Mouse (Mus musculus) adrenal gland, adult 8-10 months (tissue): Measurements from ENCODE around the gene Timeless. TPM values are rescaled to one million over a fixed set of nuclear protein-coding genes. Genes with fewer than 3 reads are reported as not detected.
"Not testable (repeated sequence)": the region's sequence is repeated elsewhere in the genome, so short reads cannot be mapped to it uniquely, and the experiment has no call there.

ENCODE experiments used
- DNase-seq: peaks from one replicate; pipeline ENCODE4 v3.0.0; 2022
- total RNA-seq, 4 experiments: library from RNA; stranded (reverse); gene quantifications; 2 replicates each; pipeline ENCODE4 v1.2.4; 2022

Gene Timeless
- total RNA-seq: 10 to 100 TPM in 2 of 4 experiments, 1 to 10 TPM in 2; 8.0 to 14.4 (median 11.1) TPM

DNA sequence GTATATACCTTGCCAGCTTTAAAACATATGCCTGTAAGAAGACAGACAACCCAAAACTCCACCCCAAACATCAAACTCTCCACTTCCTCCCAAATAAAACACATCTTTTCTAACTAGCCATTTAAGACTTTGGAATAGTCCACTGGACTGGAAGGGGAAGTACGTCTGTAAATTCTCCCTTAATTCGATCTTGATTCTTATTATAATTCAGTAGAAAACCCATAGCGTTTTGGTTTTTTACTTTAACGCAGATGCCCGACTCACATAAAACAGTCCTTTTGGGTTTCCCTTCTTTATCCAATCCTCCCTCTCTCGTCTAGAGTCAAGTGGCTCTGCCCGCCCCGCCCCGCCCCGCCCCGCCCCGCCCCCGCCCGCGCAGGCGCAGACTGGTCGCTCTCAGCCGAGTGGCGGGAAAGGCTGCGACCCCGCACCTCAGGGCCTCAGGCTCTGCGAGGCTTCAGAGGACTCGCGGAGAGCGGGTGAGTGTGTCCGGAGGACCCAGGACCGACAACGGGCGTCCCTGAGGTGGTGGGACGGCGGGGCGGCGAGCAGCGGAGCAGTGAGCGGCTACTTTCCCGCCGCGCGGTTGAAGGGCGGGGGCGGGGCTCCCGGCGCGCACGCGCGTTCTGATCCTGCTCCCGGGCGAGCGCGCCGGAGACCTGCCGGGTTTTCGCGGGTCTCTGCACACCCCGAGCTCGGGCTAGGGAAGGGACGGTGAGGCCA lies at the start of gene Timeless:
Gene Timeless (plus strand): TSS at position 369 of the 723 bp plus-strand sequence.
- peak; percentile 70 for DNase-seq

DNA sequence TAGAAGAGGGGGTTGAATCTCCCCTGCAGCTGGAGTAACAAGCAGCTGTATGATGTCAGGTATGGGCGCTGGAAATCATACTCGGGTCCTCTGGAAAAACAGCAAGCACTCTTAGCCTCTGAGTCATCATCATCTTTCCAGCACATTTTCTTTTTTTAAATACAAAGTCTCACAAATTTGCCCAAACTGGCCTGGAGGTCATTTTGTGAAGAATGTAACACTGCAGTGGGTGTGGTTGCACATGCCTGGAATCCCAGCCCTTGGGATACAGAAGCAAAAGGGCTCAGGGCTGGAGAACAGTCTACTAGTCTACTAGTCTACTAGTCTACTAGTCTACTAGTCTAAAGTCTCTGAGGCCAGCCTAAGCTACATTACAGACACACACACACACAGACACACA lies 47.6 kb upstream of the Timeless start:
- DNase-seq: no peak

DNA sequence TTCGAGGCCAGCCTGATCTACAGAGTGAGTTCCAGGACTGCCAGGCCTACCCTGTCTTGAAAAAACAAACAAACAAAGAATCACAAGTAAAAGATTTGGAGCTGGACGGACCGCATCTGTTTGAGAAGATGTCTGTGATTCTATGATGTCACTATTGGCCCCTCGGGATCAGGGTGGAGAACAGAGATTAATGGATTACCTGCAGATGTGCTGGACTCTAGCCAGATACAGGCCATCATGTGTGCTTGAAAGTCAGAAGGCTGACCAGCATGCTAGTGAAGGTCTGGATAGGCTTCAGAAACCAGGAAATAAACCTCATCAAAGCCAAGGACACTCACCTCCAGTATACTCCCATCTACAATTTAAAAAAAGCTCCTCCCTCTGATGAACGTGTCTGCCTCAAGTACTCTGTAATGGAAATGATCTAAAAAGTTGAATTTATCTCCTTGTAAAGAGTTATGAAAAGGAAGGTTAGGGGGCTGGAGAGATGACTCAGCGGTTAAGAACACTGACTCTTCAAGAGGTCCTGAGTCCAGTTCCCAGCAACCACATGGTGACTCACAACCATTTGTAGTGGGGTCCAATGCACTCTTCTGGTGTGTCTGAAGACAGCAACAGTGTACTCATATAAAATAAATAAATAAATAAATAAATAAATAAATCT lies 46.5 kb upstream of the Timeless start:
- no peak for DNase-seq

DNA sequence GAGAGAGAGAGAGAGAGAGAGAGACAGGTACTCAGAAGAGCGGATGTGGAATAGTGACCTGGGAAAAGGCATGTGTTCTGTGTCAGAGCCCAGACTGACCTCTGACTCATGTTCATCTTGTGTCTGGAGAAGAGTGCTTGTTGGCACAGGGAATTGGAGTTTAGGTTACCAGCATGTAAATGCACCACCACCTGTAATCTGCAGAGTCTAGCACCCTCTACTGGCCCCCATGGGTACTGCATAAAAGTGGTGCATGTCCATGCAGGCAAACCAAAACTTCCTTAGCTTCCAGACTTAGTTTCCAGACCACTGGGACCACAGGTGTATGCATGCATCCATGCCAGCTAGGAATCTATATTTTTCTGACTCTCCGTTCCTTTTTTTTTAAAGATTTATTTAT lies 45.9 kb upstream of the Timeless start:
- peak; percentile 70 for DNase-seq

DNA sequence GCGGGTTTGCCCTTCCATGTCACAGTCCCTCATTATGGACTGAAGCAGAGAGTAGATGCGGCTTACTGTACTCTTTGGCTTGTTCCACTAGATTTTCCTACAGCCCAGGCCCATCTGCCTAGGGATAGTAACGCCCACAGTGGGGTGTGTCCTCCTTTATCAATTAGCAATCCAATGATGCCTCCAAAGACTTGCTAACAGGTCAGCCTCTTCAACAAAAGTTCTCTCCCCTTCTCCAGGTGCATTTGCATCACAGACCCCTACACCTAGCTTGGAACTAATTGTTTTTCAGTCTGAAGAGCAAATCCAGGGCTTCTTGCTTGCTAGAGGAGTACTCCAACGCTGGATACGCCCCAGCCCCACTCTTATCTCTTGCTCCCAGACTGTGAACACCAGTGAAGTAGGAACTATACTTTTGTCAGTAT lies 44.7 kb upstream of the Timeless start:
- DNase-seq: no peak

DNA sequence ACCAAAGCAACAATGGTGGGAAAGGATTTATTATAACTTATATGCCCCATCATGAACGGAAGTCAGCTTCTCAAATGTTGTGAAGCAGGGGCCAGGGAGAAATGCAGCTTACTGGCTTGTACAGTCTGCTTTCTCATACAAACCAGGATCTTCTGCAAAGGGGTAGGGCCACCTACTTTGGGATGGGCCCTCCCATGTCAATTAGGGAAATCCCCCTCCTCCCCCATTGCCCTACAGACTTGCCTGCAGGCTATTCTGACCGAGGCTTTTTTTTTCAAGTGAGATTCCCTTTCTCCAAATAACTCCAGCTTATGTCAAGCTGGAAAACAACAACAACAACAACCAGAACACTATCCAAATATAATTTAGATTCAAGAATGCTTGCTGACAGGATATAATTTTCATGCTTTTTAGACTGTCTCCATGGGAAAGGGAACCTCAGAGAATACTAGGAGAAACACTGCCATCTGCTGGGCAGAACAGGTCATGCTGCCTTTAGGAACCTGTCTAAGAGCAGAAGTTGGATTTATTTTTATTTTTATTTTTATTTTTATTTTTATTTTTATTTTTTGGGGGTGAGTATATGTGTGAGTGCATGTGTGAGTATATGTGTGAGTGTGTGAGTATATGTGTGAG lies 43.5 kb upstream of the Timeless start:
- peak; percentile 55 for DNase-seq

DNA sequence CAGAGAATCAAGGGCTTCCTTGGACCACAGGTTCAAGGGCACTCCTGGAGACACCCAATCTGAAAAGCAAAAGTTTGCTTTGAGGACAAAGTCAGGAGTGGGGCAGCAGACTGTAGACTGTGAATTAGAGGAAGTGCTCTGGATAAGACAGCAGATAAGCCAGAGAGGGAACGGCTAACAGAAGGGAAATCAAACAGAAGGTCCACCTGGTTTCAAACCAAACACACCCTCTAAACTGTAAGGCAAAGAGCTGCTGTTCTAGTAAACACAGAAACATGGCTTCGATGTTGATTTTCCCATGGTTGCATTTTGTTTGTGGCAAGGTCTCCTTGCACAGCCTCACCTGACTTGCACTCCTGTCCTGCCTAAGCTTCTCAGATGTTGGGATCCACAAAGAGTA lies 40.4 kb upstream of the Timeless start:
- no peak for DNase-seq

DNA sequence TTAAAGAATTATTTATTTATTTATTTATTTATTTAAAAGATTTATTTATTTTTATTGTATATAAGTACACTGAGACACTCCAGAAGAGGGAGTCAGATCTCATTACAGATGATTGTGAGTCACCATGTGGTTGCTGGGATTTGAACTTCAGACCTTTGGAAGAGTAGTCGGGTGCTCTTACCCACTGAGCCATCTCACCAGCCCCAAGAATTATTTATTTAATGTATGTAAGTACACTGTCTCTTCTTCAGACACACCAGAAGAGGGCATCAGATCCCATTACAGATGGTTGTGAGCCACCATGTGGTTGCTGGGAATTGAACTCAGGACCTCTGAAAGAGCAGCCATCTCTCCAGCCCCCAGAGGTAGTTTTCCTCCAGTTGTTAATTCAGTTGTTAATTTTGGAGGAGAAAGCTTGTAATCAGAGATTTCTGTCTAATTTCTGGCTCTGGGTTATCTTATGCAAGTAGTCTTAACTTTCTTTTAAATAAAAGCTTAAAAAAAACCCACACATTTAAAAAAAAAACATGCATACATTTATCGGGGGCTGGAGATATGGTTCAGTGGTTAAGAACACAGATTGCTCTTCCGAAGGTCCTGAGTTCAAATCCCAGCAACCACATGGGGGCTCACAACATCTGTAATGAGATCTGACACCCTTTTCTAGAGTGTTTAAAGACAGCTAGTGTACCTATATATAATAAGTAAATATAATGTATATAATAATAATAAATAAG lies 39.7 kb upstream of the Timeless start:
- not testable (repeated sequence) for DNase-seq

DNA sequence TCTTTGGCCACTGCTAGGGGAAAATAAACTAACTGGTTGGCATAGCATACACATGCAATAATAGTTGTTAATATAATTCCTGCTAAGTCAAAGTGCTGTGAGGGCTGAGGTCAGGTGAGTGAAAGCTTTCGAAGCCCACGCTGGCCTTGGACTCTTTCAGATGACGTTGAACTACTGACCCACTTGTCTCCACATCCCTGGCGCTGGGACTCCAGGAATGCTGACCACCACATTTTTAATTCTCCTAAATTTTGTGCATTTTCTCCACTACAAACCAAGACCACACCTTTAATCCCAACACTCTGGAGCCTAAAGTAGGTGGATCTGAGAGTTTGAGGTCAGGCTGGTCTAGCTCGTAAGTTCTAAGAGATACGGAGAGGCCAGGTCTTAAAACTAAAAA lies 38.8 kb upstream of the Timeless start:
- no peak for DNase-seq

DNA sequence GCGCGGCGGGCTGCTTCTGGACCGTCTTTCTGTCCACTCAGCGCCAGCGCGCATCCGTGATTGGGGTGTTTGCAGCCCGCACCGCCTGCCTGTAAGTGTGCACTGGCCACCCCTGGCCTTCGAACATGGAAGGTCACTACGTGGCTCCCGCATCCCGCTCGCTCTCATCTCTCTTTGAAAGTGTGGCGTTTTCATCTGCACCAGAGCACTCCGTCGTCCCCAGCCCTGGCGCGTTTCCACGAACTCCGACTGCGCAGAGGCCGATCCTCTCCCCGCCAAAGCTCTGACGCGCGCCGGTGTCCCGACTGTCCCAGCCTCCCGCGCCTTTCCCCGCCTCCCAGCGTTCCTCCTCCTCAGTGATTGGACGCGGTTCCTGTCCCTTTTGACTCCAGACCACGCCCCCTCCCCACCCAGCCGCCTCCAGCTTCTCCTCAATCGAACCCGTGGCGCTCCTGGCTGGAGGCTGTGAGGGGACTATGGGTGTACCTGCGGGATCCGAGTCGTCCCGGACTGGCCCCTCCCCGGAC lies 37.8 kb upstream of the Timeless start, which contains the start of gene Gls2:
Gene Gls2 (plus strand): TSS at position 434 of the 527 bp plus-strand sequence.
- DNase-seq: peak; percentile 97

DNA sequence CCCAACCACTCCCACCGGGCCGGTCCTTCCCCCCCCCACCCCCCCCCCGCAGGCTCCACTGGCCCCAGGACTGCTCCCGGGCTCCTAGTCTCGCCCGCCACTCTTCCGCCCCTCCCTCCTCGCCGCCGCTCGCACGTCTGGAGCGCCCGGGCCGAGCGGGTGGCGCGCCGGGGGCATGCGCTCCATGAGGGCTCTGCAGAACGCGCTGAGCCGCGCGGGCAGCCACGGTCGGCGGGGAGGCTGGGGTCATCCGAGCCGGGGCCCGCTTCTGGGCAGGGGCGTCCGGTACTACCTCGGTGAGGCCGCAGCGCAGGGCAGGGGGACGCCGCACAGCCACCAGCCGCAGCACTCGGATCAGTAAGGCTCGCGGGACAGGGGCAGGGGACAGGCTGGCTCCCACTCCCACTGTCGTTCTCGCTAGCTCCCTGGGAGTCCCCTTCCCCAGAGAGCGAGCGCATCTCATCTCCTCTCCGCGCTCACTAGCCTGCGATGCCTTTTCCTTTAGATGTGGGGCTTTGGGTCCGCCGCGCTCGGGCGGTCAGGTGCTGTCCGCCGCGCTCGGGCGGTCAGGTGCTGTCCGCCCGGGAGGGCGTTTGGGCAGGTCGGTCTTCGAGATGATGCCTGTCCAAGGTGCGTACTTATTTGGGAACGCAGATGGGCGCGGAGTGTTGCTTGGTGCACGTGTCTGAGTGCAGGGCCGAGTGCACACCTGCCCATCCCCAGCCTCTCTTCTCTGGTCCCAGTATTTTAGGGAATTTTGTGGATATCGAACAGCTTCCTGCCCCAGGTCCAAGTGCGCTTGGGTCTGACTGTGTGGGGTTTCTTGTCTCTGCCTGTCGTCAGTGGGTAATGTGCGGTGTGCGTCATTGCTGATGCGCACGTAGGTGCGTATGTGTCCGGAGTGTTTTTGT lies 37.1 kb upstream of the Timeless start:
- DNase-seq: no peak

DNA sequence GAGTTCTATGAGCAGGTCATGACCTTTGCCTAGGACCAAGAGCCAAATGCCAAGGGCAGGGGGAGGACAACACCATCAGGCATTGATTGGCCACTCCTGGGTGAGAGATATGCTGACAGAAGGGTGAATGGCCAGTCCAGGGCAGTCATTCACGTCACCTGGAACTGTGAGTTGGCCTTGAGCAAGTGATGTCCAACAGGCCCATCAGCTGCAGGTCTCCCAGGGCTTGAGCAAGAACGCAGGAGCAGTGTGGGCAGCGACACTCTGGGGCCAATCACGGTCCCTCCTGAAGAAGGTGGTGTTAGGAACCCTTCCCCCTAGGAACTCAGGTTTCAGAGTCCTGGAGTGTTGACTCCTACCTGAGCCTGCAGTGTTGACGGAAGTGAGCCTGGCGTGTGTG lies 30.0 kb upstream of the Timeless start:
- no peak for DNase-seq

DNA sequence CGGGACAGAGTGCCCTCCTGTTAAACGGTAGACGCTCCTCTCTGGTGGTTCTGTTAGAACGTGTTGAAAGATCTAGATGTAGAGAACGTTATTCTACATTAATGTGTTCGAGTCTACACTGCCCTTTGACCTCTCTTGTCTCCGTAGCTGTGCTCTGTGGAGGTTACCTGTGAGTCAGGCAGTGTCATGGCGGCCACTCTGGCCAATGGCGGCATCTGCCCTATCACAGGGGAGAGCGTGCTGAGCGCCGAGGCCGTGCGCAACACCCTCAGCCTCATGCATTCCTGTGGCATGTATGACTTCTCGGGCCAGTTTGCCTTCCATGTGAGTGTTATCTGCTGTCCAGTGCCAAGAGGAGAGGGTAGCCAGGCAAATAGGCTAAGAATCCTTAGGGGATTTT lies 26.9 kb upstream of the Timeless start:
- DNase-seq: no peak

DNA sequence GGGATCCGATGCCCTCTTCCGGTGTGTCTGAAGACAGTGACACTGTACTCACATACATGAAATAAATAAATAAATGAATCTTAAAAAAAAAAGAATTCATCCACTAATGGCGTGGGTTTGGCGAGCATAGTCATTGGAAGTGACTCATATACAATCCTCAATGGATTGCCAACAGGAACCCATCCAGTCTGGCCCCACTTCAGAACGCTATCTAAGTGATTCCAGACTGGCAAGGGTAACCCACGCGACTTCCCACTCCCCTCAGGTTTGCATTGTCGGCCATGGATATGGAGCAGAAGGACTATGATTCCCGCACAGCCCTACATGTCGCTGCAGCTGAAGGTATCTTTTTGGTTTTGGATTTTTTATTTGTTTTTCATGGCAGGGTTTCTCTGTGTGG lies 23.5 kb upstream of the Timeless start:
- DNase-seq: no peak

DNA sequence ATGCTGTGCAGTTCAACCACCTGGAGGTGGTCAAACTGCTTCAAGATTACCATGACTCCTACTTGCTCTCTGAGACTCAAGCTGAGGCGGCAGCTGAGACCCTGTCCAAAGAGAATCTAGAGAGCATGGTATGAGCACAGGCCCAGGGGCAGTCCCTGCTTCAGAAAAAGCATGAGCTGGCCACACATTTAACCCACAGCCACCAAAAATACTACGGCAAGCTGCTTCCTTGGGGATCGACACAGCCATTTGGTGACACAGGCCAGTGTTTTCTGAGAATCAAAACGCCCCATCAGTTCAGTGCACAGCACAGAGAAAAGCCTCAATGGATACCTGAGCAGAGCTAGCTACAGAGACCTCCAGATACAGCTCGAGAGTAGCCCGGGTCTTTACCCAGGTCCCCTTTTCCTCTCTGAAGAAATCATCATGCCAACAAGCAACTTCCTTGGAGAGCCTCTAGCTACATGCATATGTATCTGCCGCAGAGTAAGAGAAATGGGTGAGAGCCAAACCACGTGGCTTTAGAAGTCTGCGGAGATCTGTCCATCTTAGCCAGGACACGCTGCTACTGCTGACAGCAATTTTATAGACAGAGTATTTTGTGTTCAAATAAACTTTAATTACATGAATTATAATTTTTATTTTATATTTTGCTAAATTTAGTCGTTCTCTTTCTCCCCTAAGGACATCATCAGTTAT lies 22.4 kb upstream of the Timeless start:
- DNase-seq: no peak

DNA sequence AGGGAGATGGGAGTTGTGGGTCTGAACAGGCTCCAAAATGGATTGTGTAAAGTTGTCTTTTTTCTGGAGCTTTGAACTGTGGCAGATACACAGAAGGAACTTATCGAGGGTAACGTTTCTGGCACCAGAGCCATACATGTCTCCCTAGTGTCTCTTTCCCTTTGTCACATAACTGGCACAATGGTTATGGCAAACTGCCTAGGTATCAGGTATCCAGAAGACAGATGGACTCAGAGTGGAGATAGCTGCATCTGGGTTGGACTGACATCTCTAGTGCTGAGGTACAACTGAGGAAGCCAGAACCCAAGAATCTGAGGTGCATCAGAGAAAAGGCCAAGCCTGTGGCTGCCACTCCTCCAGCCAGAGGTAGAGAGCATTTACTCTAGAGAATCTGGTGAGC lies 21.7 kb upstream of the Timeless start:
- no peak for DNase-seq

DNA sequence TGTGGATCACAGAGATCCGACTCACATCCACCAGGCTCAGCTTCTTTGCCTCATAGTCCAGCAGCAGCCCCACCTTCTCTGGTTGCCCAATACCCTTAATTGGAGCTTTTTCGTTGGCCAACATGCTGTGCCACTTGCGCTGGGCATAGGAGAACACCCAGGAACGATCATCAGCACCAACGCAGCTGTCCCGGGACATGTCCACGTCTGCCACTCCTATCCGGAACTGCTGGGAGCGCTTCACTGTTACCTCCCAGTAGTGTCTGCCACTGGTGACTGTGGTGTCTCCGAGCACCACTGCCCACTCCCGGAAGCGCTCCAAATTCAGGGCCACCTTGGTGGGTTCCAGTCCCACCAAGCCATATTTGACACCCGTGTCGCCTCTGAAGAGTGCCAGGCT lies 20.9 kb upstream of the Timeless start:
- no peak for DNase-seq

DNA sequence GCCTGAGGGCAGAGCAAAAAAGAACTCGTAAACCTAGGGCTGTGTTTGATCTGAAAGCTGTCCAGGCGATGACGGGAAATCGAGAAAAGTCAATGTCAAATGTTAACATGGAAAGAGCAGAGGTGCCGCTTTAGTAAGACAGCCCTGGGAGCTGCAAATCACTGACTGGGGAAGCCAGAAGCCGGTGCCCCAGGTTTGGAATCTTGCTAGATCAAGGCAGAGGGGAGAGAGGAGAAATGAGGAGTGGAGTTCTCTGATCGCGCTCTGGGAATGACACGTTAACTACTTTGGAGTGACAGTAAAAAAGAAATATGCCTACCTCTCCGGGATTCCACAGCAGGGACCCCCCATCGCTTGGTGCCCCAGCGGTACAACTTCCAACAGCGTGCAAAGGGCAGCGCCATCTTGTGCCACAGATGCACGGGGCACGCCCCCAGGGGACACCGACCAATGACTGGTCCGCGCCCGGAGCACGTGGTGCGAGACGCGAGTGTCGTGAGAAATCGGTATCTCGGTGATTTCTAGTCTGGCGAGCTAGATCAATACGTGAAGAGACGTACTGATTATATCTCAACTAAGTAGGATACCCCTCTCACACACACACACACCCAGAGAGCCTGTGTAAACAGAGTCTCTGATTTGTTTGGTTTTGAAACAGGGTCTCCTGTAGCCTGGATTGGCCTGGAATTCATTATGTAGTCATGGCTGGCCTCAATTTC lies 20.3 kb upstream of the Timeless start, which contains the start of gene Spryd4:
Gene Spryd4 (minus strand): TSS at position 418 of the 719 bp plus-strand sequence.
- DNase-seq: peak; percentile 84

DNA sequence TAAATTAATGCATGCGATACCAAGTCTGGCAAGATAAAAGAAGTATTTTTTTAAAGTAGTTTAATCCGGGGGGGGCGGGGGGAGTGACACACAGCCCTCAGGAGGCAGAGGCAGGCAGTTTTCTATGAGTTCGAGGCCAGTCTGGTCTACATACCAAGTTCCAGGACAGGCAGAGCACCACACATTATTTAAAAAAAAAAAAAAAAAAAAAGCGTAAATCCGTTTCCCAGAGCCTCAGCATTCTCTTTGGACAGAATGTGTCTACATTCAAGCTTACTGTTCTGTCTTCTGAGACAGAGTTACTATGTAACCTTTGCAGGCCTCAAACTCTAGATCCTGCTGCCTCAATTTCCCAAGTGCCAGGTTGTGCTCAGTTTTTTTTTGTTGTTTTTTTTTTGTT lies 19.7 kb upstream of the Timeless start:
- no peak for DNase-seq

DNA sequence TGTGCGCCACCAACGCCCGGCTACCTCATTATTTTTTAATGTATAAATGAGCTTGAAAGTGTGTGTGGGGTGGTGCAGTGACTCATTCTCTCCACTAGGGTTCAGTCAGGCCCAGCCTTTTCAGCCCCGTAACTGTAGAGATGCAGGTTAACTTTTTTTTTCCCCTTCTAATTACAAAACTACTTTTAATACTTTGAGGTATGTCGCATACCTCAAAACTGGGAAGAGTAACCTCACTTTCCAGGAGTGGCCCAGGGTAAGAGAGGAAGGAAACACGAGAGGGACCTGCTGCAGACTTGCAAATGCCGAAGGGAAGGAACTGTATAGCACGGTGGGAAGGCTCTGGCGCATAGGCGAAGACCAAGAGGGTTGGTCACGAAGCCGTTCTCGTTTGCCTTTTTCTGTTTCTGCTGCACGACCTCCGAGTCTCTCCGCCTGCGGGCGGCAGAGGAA lies 19.0 kb upstream of the Timeless start:
- peak; percentile 37 for DNase-seq
